Mouse (Mus musculus) layer of hippocampus, adult 18-20 months (tissue): ENCODE data around the gene Drap1. TPM values are rescaled to one million over a fixed set of nuclear protein-coding genes. Genes with fewer than 3 reads are reported as not detected.

Source experiments
- DNase-seq, 2 experiments: peaks; one replicate each; pipeline ENCODE4 v3.0.0; 2022; ENCODE audit warnings: low spot score in 2 of 2
- long read RNA-seq: library from polyadenylated mRNA; stranded (forward); transcript quantifications from one replicate; pipeline ENCODE4 v2.0.0, GENCODE M21; 2021
- total RNA-seq, 2 experiments: library from RNA; stranded (reverse); gene quantifications; 2 replicates each; pipeline ENCODE4 v1.2.3; 2021

The Drap1 gene
- total RNA-seq = 100 to 1,000 TPM; 347 to 383 TPM
- long read RNA-seq, transcript Drap1-201 (7 exons, 992 nt) = major isoform, 186 of 212 reads
- long read RNA-seq, transcript Drap1-203 (7 exons, 939 nt) = minor isoform, 7 of 212 reads
- long read RNA-seq, partial matches to known transcripts = 9 of 212 reads
- long read RNA-seq, other reads (novel, unspliced or antisense) = 4 of 212 reads

- DNase-seq = peak; percentile 89 to 94
Measured at GRCm38 (mm10) chr19:5424782-5425741, at the start of gene Drap1, which contains the start of gene AI837181. TSS of gene Drap1 (minus strand) at chr19:5424979. TSS of gene AI837181 (plus strand) at chr19:5425144.

GRCm38 (mm10) chr19:5473720-5474119 is 48.9 kb upstream of the Drap1 start, which contains the start of gene Efemp2:
TSS of gene Efemp2 (plus strand) at chr19:5473954.
- DNase-seq = no peak

GRCm38 (mm10) chr19:5472857-5473256 is 48.1 kb upstream of the Drap1 start:
- DNase-seq = no peak

- no peak for DNase-seq
Measured at GRCm38 (mm10) chr19:5471846-5472245, 47.1 kb upstream of the Drap1 start.

- no peak for DNase-seq
Measured at GRCm38 (mm10) chr19:5468374-5468773, 43.6 kb upstream of the Drap1 start, which contains the start of gene Ctsw. TSS of gene Ctsw (minus strand) at chr19:5468507.

- no peak for DNase-seq
Measured at GRCm38 (mm10) chr19:5466916-5467500, 42.2 kb upstream of the Drap1 start.

GRCm38 (mm10) chr19:5465037-5465436 is 40.3 kb upstream of the Drap1 start:
- no peak for DNase-seq

GRCm38 (mm10) chr19:5463791-5464562 is 39.2 kb upstream of the Drap1 start:
- DNase-seq = peak in 1 of 2 experiments; percentile 54

- no peak for DNase-seq
Measured at GRCm38 (mm10) chr19:5463212-5463611, 38.4 kb upstream of the Drap1 start.

GRCm38 (mm10) chr19:5461411-5461810 is 36.6 kb upstream of the Drap1 start:
- DNase-seq = no peak

GRCm38 (mm10) chr19:5460465-5460911 is 35.7 kb upstream of the Drap1 start, which contains the start of gene Fibp:
TSS of gene Fibp (plus strand) at chr19:5460615.
- DNase-seq = peak; percentile 81 to 91

- no peak for DNase-seq
Measured at GRCm38 (mm10) chr19:5459896-5460295, 35.1 kb upstream of the Drap1 start.

- peak; percentile 59 to 75 for DNase-seq
Measured at GRCm38 (mm10) chr19:5459019-5459418, 34.2 kb upstream of the Drap1 start.

- no peak for DNase-seq
Measured at GRCm38 (mm10) chr19:5457746-5458442, 33.1 kb upstream of the Drap1 start, which contains the start of gene Ccdc85b. TSS of gene Ccdc85b (minus strand) at chr19:5457894.

GRCm38 (mm10) chr19:5456922-5457745 is 32.4 kb upstream of the Drap1 start:
- DNase-seq = peak; percentile 96 to 98

- DNase-seq = no peak
Measured at GRCm38 (mm10) chr19:5456241-5456921, 31.6 kb upstream of the Drap1 start.

GRCm38 (mm10) chr19:5455568-5455967 is 30.8 kb upstream of the Drap1 start:
- no peak for DNase-seq

- no peak for DNase-seq
Measured at GRCm38 (mm10) chr19:5455037-5455436, 30.3 kb upstream of the Drap1 start.

GRCm38 (mm10) chr19:5451766-5452165 is 27.0 kb upstream of the Drap1 start:
- DNase-seq = no peak
